ENCODE assay signal across 22 mouse cellular contexts in the genomic region with DNA sequence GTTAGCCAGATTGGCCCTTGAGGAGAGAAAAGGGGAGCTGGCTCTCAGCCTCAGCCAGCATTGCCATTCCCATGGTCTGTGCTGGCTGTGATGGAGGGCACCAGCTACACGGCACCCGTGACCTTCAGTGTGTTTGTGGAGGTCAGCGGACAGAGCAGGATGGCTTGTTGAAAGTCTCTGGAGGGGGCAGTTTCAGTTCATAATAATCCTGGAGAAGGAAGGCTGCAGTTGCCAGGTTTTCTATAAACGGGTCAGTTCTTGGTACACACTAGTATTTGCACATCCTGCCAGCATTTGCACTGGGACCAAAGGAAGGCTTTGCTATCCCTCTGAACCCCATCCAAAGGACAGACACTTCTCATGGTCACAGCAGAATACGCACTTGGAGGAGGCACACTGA. TPM values are rescaled to one million over a fixed set of nuclear protein-coding genes. Genes with fewer than 3 reads are reported as not detected.
A peak's percentile ranks its signal among the peaks of the same experiment; 100 is the strongest.
DNase-seq lines count a peak whose midpoint lies in the region; ATAC-seq and TF ChIP-seq lines count a peak whose summit lies in the region.
"Had no signal": no experiment of that assay in that cellular context is flagged by ENCODE, and none has a peak within 500 bp of the region (broad histone marks: within the 10 kb centered on the region; RNA-seq: fewer than 3 reads in every experiment).

No protein-coding gene starts in this region.

- no peaks in the 10 kb centered on the region for H3K27me3 ChIP-seq in liver, postnatal 0 days (ENCODE audit: insufficient read depth, low read length)
- H3K27me3 ChIP-seq in liver, embryonic 12.5 days (replicated peaks) = no peaks in the 10 kb centered on the region
- H3K27me3 ChIP-seq: embryonic facial prominence, embryonic 15.5 days; heart, embryonic 12.5 days; intestine, embryonic 15.5 days had no signal

- no peak overlapping the region for H3K4me3 ChIP-seq in liver, postnatal 0 days (ENCODE audit: low read depth, low read length)
- no peak overlapping the region for H3K4me3 ChIP-seq in liver, embryonic 12.5 days
- H3K4me3 ChIP-seq: embryonic facial prominence, embryonic 15.5 days; erythroblast, embryonic 14.5 days; forebrain, embryonic 10.5 days; heart, embryonic 12.5 days; hindbrain, embryonic 10.5 days; intestine, embryonic 15.5 days had no signal

- TF ChIP-seq CTCF in liver, postnatal 0 days (IDR thresholded peaks at IDR 0.05; ENCODE audit: low read depth) = no peak

- ATAC-seq in liver, postnatal 0 days = no peak
- ATAC-seq in liver, embryonic 12.5 days = no peak
- ATAC-seq: CD4-positive, CD25-positive, alpha-beta regulatory T cell, adult 4 months; forebrain, embryonic 14.5 days; intestine, embryonic 15.5 days had no signal

- H3K36me3 ChIP-seq in liver, postnatal 0 days (replicated peaks; ENCODE audit: insufficient read depth, low read length) = no peaks in the 10 kb centered on the region
- no peaks in the 10 kb centered on the region for H3K36me3 ChIP-seq in liver, embryonic 12.5 days
- H3K36me3 ChIP-seq: embryonic facial prominence, embryonic 15.5 days; forebrain, embryonic 10.5 days; G1E; heart, embryonic 12.5 days; hindbrain, embryonic 10.5 days; intestine, embryonic 15.5 days had no signal

- H3K4me1 ChIP-seq in liver, postnatal 0 days (ENCODE audit: insufficient read depth) = peaks cover 7% of the 10 kb centered on the region; the same call in 1 of the 2 replicates
- H3K4me1 ChIP-seq in liver, embryonic 12.5 days = no peaks in the 10 kb centered on the region
- H3K4me1 ChIP-seq: embryonic facial prominence, embryonic 15.5 days; hindbrain, embryonic 10.5 days; intestine, embryonic 15.5 days had no signal

- H3K9me3 ChIP-seq in liver, postnatal 0 days (ENCODE audit: low read length) = no peaks in the 10 kb centered on the region
- H3K9me3 ChIP-seq in liver, embryonic 12.5 days (replicated peaks) = no peaks in the 10 kb centered on the region
- H3K9me3 ChIP-seq: embryonic facial prominence, embryonic 15.5 days; forebrain, embryonic 10.5 days; G1E; heart, embryonic 12.5 days; hindbrain, embryonic 10.5 days; intestine, embryonic 15.5 days had no signal

- WGBS in liver, postnatal 0 days (ENCODE audit: insufficient replicate concordance) = 70% methylated on average over 5 of the region's 5 CpGs
- WGBS in liver, embryonic 12.5 days (ENCODE audit: insufficient replicate concordance) = 75% methylated on average over 5 of the region's 5 CpGs

- no peak overlapping the region for H3K9ac ChIP-seq in liver, postnatal 0 days (replicated peaks)
- H3K9ac ChIP-seq in liver, embryonic 12.5 days = no peak overlapping the region
- H3K9ac ChIP-seq: embryonic facial prominence, embryonic 15.5 days; heart, embryonic 12.5 days; hindbrain, embryonic 14.5 days; intestine, embryonic 15.5 days had no signal

- no peak overlapping the region for H3K4me2 ChIP-seq in liver, postnatal 0 days (ENCODE audit: low read depth, low read length)
- H3K4me2 ChIP-seq in liver, embryonic 12.5 days = no peak overlapping the region
- H3K4me2 ChIP-seq: embryonic facial prominence, embryonic 15.5 days; heart, embryonic 12.5 days; hindbrain, embryonic 14.5 days; intestine, embryonic 15.5 days had no signal

- TF ChIP-seq EP300 in liver, postnatal 0 days (IDR thresholded peaks at IDR 0.05; ENCODE audit: low read depth) = no peak

- H3K27ac ChIP-seq in liver, postnatal 0 days (ENCODE audit: low read depth) = peak overlapping the region; percentile 63; the same call in 1 of the 2 replicates
- H3K27ac ChIP-seq in liver, embryonic 12.5 days = no peak overlapping the region
- H3K27ac ChIP-seq: embryonic facial prominence, embryonic 15.5 days; forebrain, embryonic 10.5 days; hindbrain, embryonic 10.5 days; hindbrain, embryonic 14.5 days; intestine, embryonic 15.5 days had no signal

- DNase-seq in adrenal gland, adult (ENCODE audit: inconsistent age in 2 of 2, low spot score in 1 of 2) = peak; percentile 31 to 71
- DNase-seq in adrenal gland, postnatal 4 days (ENCODE audit: low spot score in 2 of 2) = no peak
- DNase-seq in liver, postnatal 0 days = no peak
- peak; percentile 39 for DNase-seq in adrenal gland, postnatal 10 days
- no peak for DNase-seq in frontal cortex, postnatal 36 days (ENCODE audit: low spot score in 2 of 2)
- DNase-seq in right cerebral cortex, postnatal 36 days (ENCODE audit: low spot score in 2 of 2) = no peak
- DNase-seq: B cell, adult 2 months; cerebellum, adult 2 months; cerebellum, postnatal 10 days; embryo, embryonic 11 days; gastrocnemius, postnatal 10 days had no signal

RNA-seq across cellular contexts. Expression of a gene that starts 8.4 kb away (rescaled TPM):
- 10 to 100 TPM; 38.9 to 39.1 TPM for total RNA-seq in adrenal gland, postnatal 4 days (2021)
- polyA plus RNA-seq in liver, postnatal 0 days (2015; fragmentation: Nextera tagmentation; extraction: Ambion mirVana) = 24.0 and 28.0 TPM in 2 replicates
- 11.0 and 11.2 TPM in 2 replicates for polyA plus RNA-seq in liver, embryonic 12.5 days (2016; fragmentation: Nextera tagmentation; extraction: Ambion mirVana)
- 10 to 100 TPM; 29.9 to 32.3 TPM for total RNA-seq in adrenal gland, postnatal 10 days (2021)

RNA-seq across cellular contexts. Expression of a gene that starts 44.8 kb away (rescaled TPM):
- total RNA-seq in adrenal gland, postnatal 4 days (2021) = 10 to 100 TPM; 75.1 to 81.6 TPM
- 6.3 and 6.6 TPM in 2 replicates for polyA plus RNA-seq in liver, postnatal 0 days (2015; fragmentation: Nextera tagmentation; extraction: Ambion mirVana)
- 11.6 and 12.3 TPM in 2 replicates for polyA plus RNA-seq in liver, embryonic 12.5 days (2016; fragmentation: Nextera tagmentation; extraction: Ambion mirVana)
- 10 to 100 TPM; 68.7 to 74.1 TPM for total RNA-seq in adrenal gland, postnatal 10 days (2021)

RNA-seq across cellular contexts. Expression of a gene that starts 58.4 kb away (rescaled TPM):
- 100 to 1,000 TPM in 1 of 2 experiments, 10 to 100 TPM in 1; 92.9 to 102 TPM for total RNA-seq in adrenal gland, postnatal 4 days (2021)
- polyA plus RNA-seq in liver, postnatal 0 days (2015; fragmentation: Nextera tagmentation; extraction: Ambion mirVana) = 32.8 and 34.9 TPM in 2 replicates
- polyA plus RNA-seq in liver, embryonic 12.5 days (2016; fragmentation: Nextera tagmentation; extraction: Ambion mirVana) = 39.5 and 41.5 TPM in 2 replicates
- total RNA-seq in adrenal gland, postnatal 10 days (2021) = 100 to 1,000 TPM in 1 of 2 experiments, 10 to 100 TPM in 1; 85.8 to 101 TPM

Comparison
In these comparisons a context has a peak if more than half of its experiments do, and no peak if none do; other contexts are left out.
1. DNase-seq: peak in adrenal gland, adult (2 of 2) and adrenal gland, postnatal 10 days (single experiment); none in adrenal gland, postnatal 4 days (0 of 2), liver, postnatal 0 days (single experiment), frontal cortex, postnatal 36 days (0 of 2) and right cerebral cortex, postnatal 36 days (0 of 2).